Mouse (Mus musculus) midbrain, embryonic 15.5 days (tissue): ENCODE measurements around the gene Heatr5a. TPM values are rescaled to one million over a fixed set of nuclear protein-coding genes. Genes with fewer than 3 reads are reported as not detected.

ENCODE experiments used
- ATAC-seq: fragments of 200-750 bp; cut with Nextera tagmentation; replicated peaks from 2 replicates; pipeline ENCODE4 v1.8.0; 2017; ENCODE audit warnings: moderate TSS enrichment
- H3K27ac ChIP-seq: fragments of 300-500 bp; sonication (generic); 2 replicates; pipeline ENCODE4 v1.5.1; 2015; ENCODE audit warnings: mild to moderate bottlenecking, inconsistent platforms
- H3K27me3 ChIP-seq: fragments of 300-500 bp; sonication (generic); replicated peaks from 2 replicates; pipeline ENCODE4 v1.6.1; 2015; ENCODE audit warnings: inconsistent platforms
- H3K36me3 ChIP-seq: fragments of 300-500 bp; sonication (generic); replicated peaks from 2 replicates; pipeline ENCODE4 v1.6.1; 2015; ENCODE audit warnings: inconsistent platforms
- H3K4me1 ChIP-seq: fragments of 300-500 bp; sonication (generic); 2 replicates; pipeline ENCODE4 v1.6.1; 2015; ENCODE audit warnings: inconsistent platforms
- H3K4me2 ChIP-seq: fragments of 300-500 bp; sonication (generic); 2 replicates; pipeline ENCODE4 v1.6.1; 2015; ENCODE audit warnings: inconsistent platforms, mild to moderate bottlenecking, moderate library complexity
- H3K4me3 ChIP-seq: fragments of 300-500 bp; sonication (generic); 2 replicates; pipeline ENCODE4 v1.5.1; 2015; ENCODE audit warnings: mild to moderate bottlenecking, inconsistent platforms
- H3K9ac ChIP-seq: fragments of 300-500 bp; sonication (generic); 2 replicates; pipeline ENCODE4 v1.6.1; 2015; ENCODE audit warnings: mild to moderate bottlenecking, inconsistent platforms
- H3K9me3 ChIP-seq: fragments of 300-500 bp; sonication (generic); 2 replicates; pipeline ENCODE4 v1.6.1; 2016; ENCODE audit warnings: inconsistent platforms
- WGBS: fragments of 180-500 bp; shearing (Covaris S2); methylation state at CpG from one replicate; pipeline ENCODE4 v1.1.7; 2015; ENCODE audit warnings: mixed read lengths; 5-methylcytosine and 5-hydroxymethylcytosine counted together
- polyA plus RNA-seq: library from polyadenylated mRNA; unstranded; fragments of >200 nt; fragmentation: Nextera tagmentation; extraction: Ambion mirVana; gene quantifications from 2 replicates; pipeline ENCODE4 v1.2.1, GENCODE M21; 2015

Heatr5a gene
- polyA plus RNA-seq, 1 experiment from 2014 or later = 7.3 TPM

DNA sequence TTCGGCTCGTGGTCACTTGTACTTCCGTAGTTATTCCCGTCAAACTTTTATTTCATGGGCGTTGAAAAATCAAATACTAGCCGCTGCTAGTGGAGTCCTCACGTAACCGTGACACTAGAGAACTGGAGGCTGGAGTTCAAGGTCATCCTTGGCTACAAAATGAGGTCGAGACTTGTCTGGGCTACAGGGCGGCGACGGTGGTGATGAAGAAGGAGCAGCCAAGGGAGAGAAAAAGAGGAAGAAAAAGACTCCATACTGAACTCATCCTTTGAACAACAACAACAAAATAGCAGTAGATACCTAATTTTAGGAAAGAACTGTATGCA lies 141.1 kb downstream of the Heatr5a start:
- Histone ChIP-seq H3K4me2 (peak overlapping the region; percentile 78), H3K27ac (peak overlapping the region; percentile 98), H3K4me3 (peak overlapping the region; percentile 91), H3K36me3 (0 out of 2 replicates have a peak, but pooled peaks cover 4% of the 10 kb centered on the region), H3K9ac (peak overlapping the region; percentile 99), H3K27me3 (no peaks in the 10 kb centered on the region), H3K9me3 (no peaks in the 10 kb centered on the region), H3K4me1 (peaks cover 21% of the 10 kb centered on the region)
- ATAC-seq = peak; percentile 4; the same call in 1 of the 2 replicates
- under 1% methylated on average over 12 of the region's 12 CpGs for WGBS

GRCm38 (mm10) chr12:51829290-51830076 lies 141.6 kb downstream of the Heatr5a start, which contains the start of gene Hectd1:
Hectd1 (minus strand) TSS chr12:51829536.
- H3K9me3 ChIP-seq = no peaks in the 10 kb centered on the region
- under 1% methylated on average over 110 of the region's 114 CpGs for WGBS
- no peaks in the 10 kb centered on the region for H3K27me3 ChIP-seq
- H3K27ac ChIP-seq = peak within 1 kb of the TSS; percentile 98
- H3K4me1 ChIP-seq = peaks cover 21% of the 10 kb centered on the region
- ATAC-seq = peak; percentile 94
- H3K4me2 ChIP-seq = peak within 1 kb of the TSS; percentile 78
- H3K9ac ChIP-seq = peak within 1 kb of the TSS; percentile 99
- peak within 1 kb of the TSS; percentile 91 for H3K4me3 ChIP-seq
- 0 out of 2 replicates have a peak, but pooled peaks cover 8% of the 10 kb centered on the region for H3K36me3 ChIP-seq

DNA sequence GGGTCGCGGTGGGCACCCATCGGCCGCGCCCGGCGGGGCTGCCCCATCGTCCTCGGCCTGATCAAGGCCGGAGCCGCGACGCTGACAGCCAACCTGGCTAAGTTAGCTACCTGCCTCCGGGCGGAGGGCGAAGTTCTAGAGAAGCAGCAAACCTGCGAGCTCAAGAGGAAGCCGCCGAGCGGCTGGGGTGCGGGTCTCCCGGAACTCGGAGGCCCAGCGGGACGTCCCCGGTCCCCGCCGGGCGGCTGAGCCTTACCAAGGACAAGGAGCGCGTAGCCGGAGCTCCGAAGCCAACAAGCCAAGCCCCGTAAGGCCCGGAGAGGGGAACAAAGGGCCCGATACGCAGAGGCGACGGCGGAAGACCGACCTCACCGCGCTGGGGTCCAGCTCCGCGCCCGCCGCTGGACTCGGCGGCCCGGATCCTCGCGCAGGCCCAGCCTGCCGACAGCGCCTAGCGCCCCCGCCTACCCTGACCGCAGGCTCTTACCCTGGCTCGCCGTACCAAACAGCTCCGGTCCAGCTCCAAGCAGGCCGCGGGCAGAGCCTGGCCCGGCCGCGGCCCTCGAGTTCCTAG lies 142.3 kb downstream of the Heatr5a start:
- Histone ChIP-seq H3K36me3 (0 out of 2 replicates have a peak, but pooled peaks cover 8% of the 10 kb centered on the region), H3K4me1 (peaks cover 21% of the 10 kb centered on the region), H3K27ac (peak overlapping the region; percentile 98), H3K9me3 (no peaks in the 10 kb centered on the region), H3K27me3 (no peaks in the 10 kb centered on the region), H3K4me3 (peak overlapping the region; percentile 91), H3K9ac (peak overlapping the region; percentile 99), H3K4me2 (peak overlapping the region; percentile 78)
- under 1% methylated on average over 66 of the region's 66 CpGs for WGBS
- ATAC-seq = peak; percentile 11

DNA sequence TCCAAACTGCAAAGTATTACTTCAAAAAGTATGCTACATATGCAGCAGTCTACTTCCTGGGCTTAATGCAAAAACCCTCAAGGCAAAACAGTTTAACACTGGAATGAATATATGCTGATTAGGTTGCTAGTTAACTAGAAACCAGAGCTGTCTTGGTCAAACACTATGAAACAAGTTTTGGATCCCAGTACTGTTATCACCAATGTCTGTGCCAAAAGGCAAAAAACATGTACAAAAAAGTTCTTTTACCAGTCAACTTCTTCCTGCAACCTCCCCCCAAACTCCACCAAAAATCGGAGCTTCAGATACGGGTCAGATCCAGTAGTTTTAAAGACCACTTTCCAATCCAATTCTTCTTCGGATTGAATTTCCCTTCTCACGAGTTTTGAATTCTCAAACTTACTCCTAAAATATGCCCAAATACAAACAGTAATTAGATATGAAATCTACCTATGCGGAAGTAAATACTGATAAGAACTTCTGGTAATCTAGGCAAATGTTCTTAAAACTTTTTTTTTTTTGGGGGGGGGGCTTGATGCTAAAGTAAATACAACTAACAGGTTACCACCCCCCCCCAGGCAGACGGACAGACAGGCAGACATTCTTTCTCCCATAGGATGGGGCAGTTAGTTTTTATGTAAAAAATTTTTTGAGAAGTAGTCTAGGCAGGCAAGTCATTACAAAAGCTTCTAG lies 143.0 kb downstream of the Heatr5a start:
- no peak for ATAC-seq
- peak overlapping the region; percentile 99 for H3K9ac ChIP-seq
- H3K9me3 ChIP-seq = no peaks in the 10 kb centered on the region
- peak overlapping the region; percentile 98 for H3K27ac ChIP-seq
- peak overlapping the region; percentile 91 for H3K4me3 ChIP-seq
- 0 out of 2 replicates have a peak, but pooled peaks cover 8% of the 10 kb centered on the region for H3K36me3 ChIP-seq
- H3K4me1 ChIP-seq = peaks cover 21% of the 10 kb centered on the region
- WGBS = 33% methylated on average over 6 of the region's 6 CpGs
- peak overlapping the region; percentile 78 for H3K4me2 ChIP-seq
- H3K27me3 ChIP-seq = no peaks in the 10 kb centered on the region

Other genes starting within 250 kb of the Heatr5a start
- 39.3 and 40.8 TPM in 2 replicates for gene Hectd1, start 141.8 kb downstream of the Heatr5a start, polyA plus RNA-seq
- 19.1 and 19.2 TPM in 2 replicates for gene Dtd2, start 35.2 kb upstream of the Heatr5a start, polyA plus RNA-seq
- not detected in 2 replicates for gene Gpr33, start 56.7 kb upstream of the Heatr5a start, polyA plus RNA-seq
- gene Nubpl, start 126.4 kb upstream of the Heatr5a start, polyA plus RNA-seq = 8.3 TPM in 2 replicates